Mouse (Mus musculus): ENCODE data around the gene Itpr2. TPM values are rescaled to one million over a fixed set of nuclear protein-coding genes. Genes with fewer than 3 reads are reported as not detected.

The Itpr2 gene
- polyA plus RNA-seq, 1 experiment from 2014 or later: 2.5 TPM

GRCm38 (mm10) chr6:146185532-146185931 lies 316.5 kb downstream of the Itpr2 start:
- H3K27me3 ChIP-seq: no peaks in the 10 kb centered on the region
- no peak overlapping the region for H3K4me2 ChIP-seq
- no peaks in the 10 kb centered on the region for H3K36me3 ChIP-seq (ENCODE audit: poor library complexity, severe bottlenecking)
- H3K4me3 ChIP-seq: no peak overlapping the region
- ATAC-seq: no peak
- no peaks in the 10 kb centered on the region for H3K9me3 ChIP-seq (replicated peaks)
- no peaks in the 10 kb centered on the region for H3K4me1 ChIP-seq
- whole genome bisulfite sequencing: 86% methylated on average over 2 of the region's 2 CpGs
- H3K27ac ChIP-seq: no peak overlapping the region
- no peak overlapping the region for H3K9ac ChIP-seq

GRCm38 (mm10) chr6:146184771-146185170 lies 317.3 kb downstream of the Itpr2 start:
- H3K4me3 ChIP-seq: no peak overlapping the region
- no peak for ATAC-seq
- H3K36me3 ChIP-seq (ENCODE audit: poor library complexity, severe bottlenecking): no peaks in the 10 kb centered on the region
- H3K27ac ChIP-seq: no peak overlapping the region
- H3K4me1 ChIP-seq: no peaks in the 10 kb centered on the region
- H3K4me2 ChIP-seq: no peak overlapping the region
- H3K9me3 ChIP-seq (replicated peaks): no peaks in the 10 kb centered on the region
- H3K9ac ChIP-seq: no peak overlapping the region
- H3K27me3 ChIP-seq: no peaks in the 10 kb centered on the region
- 90% methylated on average over 9 of the region's 9 CpGs for WGBS

GRCm38 (mm10) chr6:146174644-146175250 lies 327.3 kb downstream of the Itpr2 start:
- Histone ChIP-seq H3K27me3 (no peaks in the 10 kb centered on the region), H3K4me2 (no peak overlapping the region), H3K9ac (no peak overlapping the region), H3K4me1 (no peaks in the 10 kb centered on the region), H3K27ac (no peak overlapping the region), H3K9me3 (replicated peaks) (no peaks in the 10 kb centered on the region), H3K4me3 (no peak overlapping the region), H3K36me3 (ENCODE audit: poor library complexity, severe bottlenecking) (no peaks in the 10 kb centered on the region)
- no peak for ATAC-seq
- 95% methylated on average over 4 of the region's 4 CpGs for WGBS

- Histone ChIP-seq H3K27me3 (no peaks in the 10 kb centered on the region), H3K4me1 (no peaks in the 10 kb centered on the region), H3K36me3 (ENCODE audit: poor library complexity, severe bottlenecking) (no peaks in the 10 kb centered on the region), H3K9me3 (replicated peaks) (no peaks in the 10 kb centered on the region), H3K9ac (no peak overlapping the region), H3K4me2 (no peak overlapping the region), H3K27ac (no peak overlapping the region), H3K4me3 (no peak overlapping the region)
- WGBS: 87% methylated on average over 14 of the region's 14 CpGs
- no peak for ATAC-seq
These were observed 331.4 kb downstream of the Itpr2 start for GRCm38 (mm10) chr6:146170603-146171051.

GRCm38 (mm10) chr6:146167207-146167606 lies 334.8 kb downstream of the Itpr2 start:
- ATAC-seq: no peak
- Histone ChIP-seq H3K27ac (no peak overlapping the region), H3K27me3 (no peaks in the 10 kb centered on the region), H3K9ac (no peak overlapping the region), H3K4me1 (no peaks in the 10 kb centered on the region), H3K9me3 (replicated peaks) (no peaks in the 10 kb centered on the region), H3K4me3 (no peak overlapping the region), H3K4me2 (no peak overlapping the region), H3K36me3 (ENCODE audit: poor library complexity, severe bottlenecking) (no peaks in the 10 kb centered on the region)
- 87% methylated on average over 5 of the region's 5 CpGs for WGBS

GRCm38 (mm10) chr6:146159641-146160040 lies 342.4 kb downstream of the Itpr2 start:
- H3K9me3 ChIP-seq (replicated peaks): no peaks in the 10 kb centered on the region
- no peak overlapping the region for H3K4me2 ChIP-seq
- H3K4me1 ChIP-seq: no peaks in the 10 kb centered on the region
- no peak overlapping the region for H3K27ac ChIP-seq
- H3K36me3 ChIP-seq (ENCODE audit: poor library complexity, severe bottlenecking): no peaks in the 10 kb centered on the region
- WGBS: 58% methylated on average over 4 of the region's 4 CpGs
- no peak for ATAC-seq
- no peak overlapping the region for H3K9ac ChIP-seq
- no peak overlapping the region for H3K4me3 ChIP-seq
- no peaks in the 10 kb centered on the region for H3K27me3 ChIP-seq

- H3K9ac ChIP-seq: no peak overlapping the region
- no peaks in the 10 kb centered on the region for H3K27me3 ChIP-seq
- no peaks in the 10 kb centered on the region for H3K36me3 ChIP-seq (ENCODE audit: poor library complexity, severe bottlenecking)
- H3K9me3 ChIP-seq (replicated peaks): no peaks in the 10 kb centered on the region
- no peak overlapping the region for H3K4me2 ChIP-seq
- no peaks in the 10 kb centered on the region for H3K4me1 ChIP-seq
- H3K4me3 ChIP-seq: no peak overlapping the region
- H3K27ac ChIP-seq: no peak overlapping the region
- ATAC-seq: no peak
- WGBS: 95% methylated on average over 12 of the region's 12 CpGs
These were observed 343.3 kb downstream of the Itpr2 start for GRCm38 (mm10) chr6:146158717-146159116.

GRCm38 (mm10) chr6:146157983-146158535 lies 344.0 kb downstream of the Itpr2 start:
- 87% methylated on average over 8 of the region's 8 CpGs for WGBS
- H3K4me3 ChIP-seq: no peak overlapping the region

GRCm38 (mm10) chr6:146157099-146157498 lies 344.9 kb downstream of the Itpr2 start:
- Histone ChIP-seq H3K4me3 (no peak overlapping the region), H3K9me3 (replicated peaks) (no peaks in the 10 kb centered on the region), H3K4me1 (no peaks in the 10 kb centered on the region), H3K27ac (no peak overlapping the region), H3K36me3 (ENCODE audit: poor library complexity, severe bottlenecking) (no peaks in the 10 kb centered on the region), H3K27me3 (no peaks in the 10 kb centered on the region), H3K9ac (no peak overlapping the region), H3K4me2 (no peak overlapping the region)
- WGBS: 97% methylated on average over 14 of the region's 14 CpGs
- ATAC-seq: no peak

More at GRCm38 (mm10) chr6:146157983-146158535, 344.0 kb downstream of the Itpr2 start:
- H3K4me2 ChIP-seq: no peak overlapping the region
- H3K4me1 ChIP-seq: no peaks in the 10 kb centered on the region
- H3K36me3 ChIP-seq (ENCODE audit: poor library complexity, severe bottlenecking): no peaks in the 10 kb centered on the region
- no peak overlapping the region for H3K9ac ChIP-seq
- ATAC-seq: no peak
- H3K9me3 ChIP-seq (replicated peaks): no peaks in the 10 kb centered on the region
- H3K27me3 ChIP-seq: no peaks in the 10 kb centered on the region
- no peak overlapping the region for H3K27ac ChIP-seq

- Histone ChIP-seq H3K36me3 (ENCODE audit: poor library complexity, severe bottlenecking) (no peaks in the 10 kb centered on the region), H3K9me3 (replicated peaks) (no peaks in the 10 kb centered on the region), H3K27ac (no peak overlapping the region), H3K9ac (no peak overlapping the region), H3K4me3 (no peak overlapping the region), H3K27me3 (no peaks in the 10 kb centered on the region), H3K4me2 (no peak overlapping the region), H3K4me1 (no peaks in the 10 kb centered on the region)
- WGBS: 88% methylated on average over 6 of the region's 6 CpGs
- no peak for ATAC-seq
These were observed 345.5 kb downstream of the Itpr2 start for GRCm38 (mm10) chr6:146156536-146156935.

- Histone ChIP-seq H3K27ac (no peak overlapping the region), H3K4me3 (no peak overlapping the region), H3K4me1 (no peaks in the 10 kb centered on the region), H3K4me2 (no peak overlapping the region), H3K36me3 (ENCODE audit: poor library complexity, severe bottlenecking) (no peaks in the 10 kb centered on the region), H3K27me3 (no peaks in the 10 kb centered on the region), H3K9ac (no peak overlapping the region), H3K9me3 (replicated peaks) (no peaks in the 10 kb centered on the region)
- no peak for ATAC-seq
- WGBS: 85% methylated on average over 8 of the region's 8 CpGs
These were observed 346.8 kb downstream of the Itpr2 start for GRCm38 (mm10) chr6:146155156-146155734.

- H3K27me3 ChIP-seq: no peaks in the 10 kb centered on the region
- no peak overlapping the region for H3K4me3 ChIP-seq
- H3K4me1 ChIP-seq: no peaks in the 10 kb centered on the region
- no peak overlapping the region for H3K27ac ChIP-seq
- H3K4me2 ChIP-seq: no peak overlapping the region
- no peaks in the 10 kb centered on the region for H3K9me3 ChIP-seq (replicated peaks)
- ATAC-seq: no peak
- 77% methylated on average over 5 of the region's 5 CpGs for WGBS
- no peak overlapping the region for H3K9ac ChIP-seq
- H3K36me3 ChIP-seq (ENCODE audit: poor library complexity, severe bottlenecking): no peaks in the 10 kb centered on the region
These were observed 349.2 kb downstream of the Itpr2 start for GRCm38 (mm10) chr6:146152843-146153242.
